Mouse (Mus musculus) thymus, postnatal 10 days (tissue): ENCODE measurements at regions not wholly inside any gene's neighbourhood (a gene's known extent, or its start where the extent isn't known, plus 50 kb on each side); places are given as distances from the start of the nearest gene placed in this dataset.

Experiments
- DNase-seq, 2 experiments: peaks; one replicate each; pipeline ENCODE4 v3.0.0; 2021; ENCODE audit warnings: low spot score in 2 of 2

DNA sequence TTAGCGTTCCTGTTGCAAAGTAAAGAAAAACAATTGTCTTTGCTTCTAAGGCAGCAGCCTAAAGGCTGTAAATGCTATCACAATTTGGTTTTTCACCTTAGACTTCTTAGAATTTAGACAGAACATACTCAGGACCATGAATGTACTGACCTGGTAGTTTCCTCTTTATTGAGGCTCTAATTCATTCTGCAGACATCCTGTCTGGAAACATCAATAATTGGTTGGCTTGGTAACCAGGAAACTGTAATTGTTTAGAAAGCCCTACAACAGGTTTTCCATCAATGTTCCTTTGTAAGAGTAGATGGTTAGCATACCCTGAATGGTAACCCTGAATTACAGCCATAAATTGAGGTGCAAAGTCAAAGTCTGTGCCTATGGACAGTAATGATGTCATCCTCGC lies 67.4 kb upstream of the Prr30 start:
- DNase-seq = no peak
